Mouse (Mus musculus): ENCODE results near the gene Dusp3.
A peak's percentile ranks its signal among the peaks of the same experiment; 100 is the strongest.

Dusp3 gene

GRCm38 (mm10) chr11:101928030-101928762 lies 58.6 kb downstream of the Dusp3 start:
- DNase-seq (ENCODE audit: low spot score) = peak; percentile 28

DNA sequence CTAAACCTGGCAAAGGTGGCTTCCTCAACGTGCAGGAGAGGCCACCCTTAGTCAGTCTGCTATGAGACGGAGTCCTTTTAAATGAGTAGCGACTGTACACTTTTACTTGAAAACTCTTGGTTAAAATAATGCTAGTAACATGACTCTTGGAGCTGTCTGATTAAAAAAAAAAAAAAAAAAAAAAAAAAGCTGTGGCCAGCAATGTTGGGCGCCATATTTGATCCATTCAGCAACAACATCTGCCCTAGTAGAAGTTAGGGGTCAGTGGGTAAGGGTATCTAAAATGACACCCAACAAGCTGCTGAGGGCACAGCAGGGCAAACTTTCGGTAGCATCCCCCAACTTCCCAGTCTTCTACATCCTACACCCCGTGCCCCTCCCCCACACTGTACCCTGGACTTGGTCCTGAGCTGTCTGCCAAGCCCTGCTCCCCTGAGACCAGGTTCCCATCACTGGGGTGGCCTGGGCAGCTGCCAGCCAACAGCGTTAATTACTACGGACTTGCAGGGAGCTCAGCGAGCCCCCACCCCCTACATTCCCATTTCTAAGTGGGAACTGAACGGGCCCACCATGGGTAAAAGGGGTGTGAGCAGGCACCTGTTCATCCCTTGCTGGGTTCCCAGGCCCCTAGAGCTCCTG lies 59.7 kb downstream of the Dusp3 start:
- DNase-seq (ENCODE audit: low spot score) = no peak

GRCm38 (mm10) chr11:101925636-101926035 lies 61.2 kb downstream of the Dusp3 start:
- DNase-seq (ENCODE audit: low spot score) = no peak

- no peak for DNase-seq (ENCODE audit: low spot score)
These were observed 62.3 kb downstream of the Dusp3 start for GRCm38 (mm10) chr11:101924441-101924976.

- DNase-seq (ENCODE audit: low spot score) = no peak
These were observed 62.8 kb downstream of the Dusp3 start for GRCm38 (mm10) chr11:101923988-101924387.

GRCm38 (mm10) chr11:101921361-101921952 lies 65.4 kb downstream of the Dusp3 start:
- DNase-seq (ENCODE audit: low spot score) = no peak
